Mouse (Mus musculus) lung, embryonic 14.5 days (tissue): ENCODE measurements at regions not wholly inside any gene's neighbourhood (a gene's known extent, or its start where the extent isn't known, plus 50 kb on each side); places are given as distances from the start of the nearest gene placed in this dataset.

Experiments used
- ATAC-seq: fragments of 200-750 bp; cut with Nextera tagmentation; 2 replicates; pipeline ENCODE4 v1.8.0; 2017; ENCODE audit warnings: mild to moderate bottlenecking, moderate TSS enrichment, moderate library complexity; ENCODE audit not compliant: insufficient read depth
- DNase-seq: peaks from one replicate; pipeline ENCODE4 v3.0.0-alpha.2; 2015
- H3K27ac ChIP-seq: fragments of 300-500 bp; sonication (generic); 2 replicates; pipeline ENCODE4 v1.5.1; 2014; ENCODE audit warnings: low read depth, mild to moderate bottlenecking, moderate library complexity
- H3K27me3 ChIP-seq: fragments of 300-500 bp; sonication (generic); 2 replicates; pipeline ENCODE4 v1.6.1; 2014; ENCODE audit warnings: low read length, control low read depth; ENCODE audit not compliant: insufficient read depth
- H3K36me3 ChIP-seq: fragments of 300-500 bp; sonication (generic); 2 replicates; pipeline ENCODE4 v1.6.1; 2014; ENCODE audit warnings: control low read depth; ENCODE audit not compliant: insufficient read depth
- H3K4me1 ChIP-seq: fragments of 300-500 bp; sonication (generic); 2 replicates; pipeline ENCODE4 v1.6.1; 2014; ENCODE audit warnings: antibody characterized with exemption, control low read depth; ENCODE audit not compliant: insufficient read depth
- H3K4me2 ChIP-seq: fragments of 300-500 bp; sonication (generic); 2 replicates; pipeline ENCODE4 v1.6.1; 2014; ENCODE audit warnings: mild to moderate bottlenecking
- H3K4me3 ChIP-seq: fragments of 300-500 bp; sonication (generic); 2 replicates; pipeline ENCODE4 v1.5.1; 2014; ENCODE audit warnings: low read depth, low read length
- H3K9ac ChIP-seq: fragments of 300-500 bp; sonication (generic); 2 replicates; pipeline ENCODE4 v1.6.1; 2014
- H3K9me3 ChIP-seq: fragments of 300-500 bp; sonication (generic); 2 replicates; pipeline ENCODE4 v1.6.1; 2016; ENCODE audit warnings: low read depth, low read length, control low read depth
- CTCF ChIP-seq: IDR thresholded peaks from 2 replicates; pipeline ENCODE4 v1.5.1; 2016; ENCODE audit warnings: antibody characterized with exemption, low read depth
- WGBS: fragments of 180-500 bp; shearing (Covaris S2); extraction: QIAGEN DNeasy Blood & Tissue Kit; methylation state at CpG from one replicate; pipeline ENCODE4 v1.1.7; 2014; 5-methylcytosine and 5-hydroxymethylcytosine counted together

DNA sequence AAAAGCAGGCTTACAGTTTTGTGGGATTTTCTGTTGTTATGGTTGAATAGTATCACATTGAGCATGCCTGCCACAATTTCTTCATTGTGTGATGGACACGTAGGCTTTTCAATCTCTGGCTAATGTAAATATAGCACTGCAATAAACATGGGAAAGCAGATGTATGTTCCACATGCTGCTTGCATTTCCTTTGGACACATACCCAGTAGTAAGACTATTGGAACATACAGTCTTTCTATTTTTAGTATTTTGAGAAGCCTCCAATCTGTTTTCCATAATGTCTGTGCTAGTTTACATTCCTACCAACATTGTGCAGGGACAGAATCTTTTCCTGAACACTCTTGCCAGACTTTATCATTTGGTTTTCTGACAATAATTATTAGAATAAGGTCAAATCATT is 1269.9 kb upstream of the A1bg start:
- Histone ChIP-seq H3K27ac (no peak overlapping the region), H3K9ac (no peak overlapping the region), H3K27me3 (no peaks in the 10 kb centered on the region), H3K4me1 (no peaks in the 10 kb centered on the region), H3K4me2 (no peak overlapping the region), H3K9me3 (no peaks in the 10 kb centered on the region), H3K4me3 (no peak overlapping the region), H3K36me3 (no peaks in the 10 kb centered on the region)
- WGBS = 65% methylated on average over 1 of the region's 1 CpGs
- no peak for ATAC-seq
- no peak for DNase-seq
- no peak for TF ChIP-seq CTCF

DNA sequence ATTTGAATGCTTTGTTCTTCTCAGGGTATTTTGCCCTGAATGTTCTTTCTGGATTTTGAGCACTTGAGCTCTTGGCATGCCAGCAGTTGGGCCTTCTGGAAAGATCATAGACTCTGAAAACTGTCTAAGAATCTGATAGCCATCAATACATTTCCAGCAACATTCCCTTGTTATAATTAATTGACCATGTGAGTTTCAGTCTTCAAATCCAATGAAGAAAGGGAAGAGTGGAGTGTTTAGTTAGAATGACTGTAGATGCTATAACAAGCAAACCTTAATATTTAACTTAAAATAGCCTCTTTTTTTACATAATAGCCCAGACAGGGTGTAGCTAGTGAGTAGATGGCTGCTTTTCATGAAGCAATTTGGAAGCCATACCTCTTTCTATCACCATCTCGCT is 1268.8 kb upstream of the A1bg start:
- H3K9ac ChIP-seq = no peak overlapping the region
- H3K27ac ChIP-seq = no peak overlapping the region
- 95% methylated on average over 1 of the region's 1 CpGs for WGBS
- no peak overlapping the region for H3K4me3 ChIP-seq
- no peaks in the 10 kb centered on the region for H3K9me3 ChIP-seq
- no peak for TF ChIP-seq CTCF
- no peaks in the 10 kb centered on the region for H3K4me1 ChIP-seq
- H3K4me2 ChIP-seq = no peak overlapping the region
- DNase-seq = no peak
- no peak for ATAC-seq
- no peaks in the 10 kb centered on the region for H3K36me3 ChIP-seq
- H3K27me3 ChIP-seq = no peaks in the 10 kb centered on the region

DNA sequence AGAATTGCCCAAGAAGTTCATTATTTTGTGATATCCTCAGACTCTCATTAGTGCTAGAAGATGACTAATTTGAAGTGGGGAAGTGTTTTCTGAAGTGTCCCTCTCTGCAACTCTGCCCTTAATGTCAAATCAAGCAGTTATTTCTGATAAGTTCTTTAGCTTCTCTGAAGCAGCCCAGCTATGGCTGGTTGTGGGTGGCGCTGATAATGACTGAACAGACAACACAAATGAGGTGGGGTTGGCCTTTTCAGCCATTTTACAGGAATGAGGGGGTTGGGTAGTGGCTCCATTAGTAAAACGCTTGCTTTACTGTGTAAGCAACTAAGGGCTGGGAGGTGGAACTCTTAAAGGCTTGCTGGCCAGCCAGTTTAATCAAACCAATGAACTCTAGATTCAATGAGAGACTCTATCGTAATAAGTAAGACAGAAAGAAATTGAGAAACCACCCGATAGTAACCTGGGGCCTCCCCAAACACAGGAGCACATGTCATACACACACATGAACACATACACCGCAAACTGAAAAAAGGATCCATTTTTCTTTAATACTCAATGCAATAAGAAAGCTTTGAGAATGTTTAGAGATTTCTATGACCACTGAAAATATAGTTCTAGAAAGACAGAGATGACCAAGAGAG is 1268.3 kb upstream of the A1bg start:
- no peak overlapping the region for H3K4me3 ChIP-seq
- no peak for ATAC-seq
- DNase-seq = no peak
- WGBS = 81% methylated on average over 5 of the region's 5 CpGs
- no peaks in the 10 kb centered on the region for H3K4me1 ChIP-seq
- H3K9me3 ChIP-seq = no peaks in the 10 kb centered on the region
- H3K36me3 ChIP-seq = no peaks in the 10 kb centered on the region
- H3K27ac ChIP-seq = no peak overlapping the region
- no peaks in the 10 kb centered on the region for H3K27me3 ChIP-seq
- no peak overlapping the region for H3K9ac ChIP-seq
- TF ChIP-seq CTCF = no peak
- H3K4me2 ChIP-seq = no peak overlapping the region

DNA sequence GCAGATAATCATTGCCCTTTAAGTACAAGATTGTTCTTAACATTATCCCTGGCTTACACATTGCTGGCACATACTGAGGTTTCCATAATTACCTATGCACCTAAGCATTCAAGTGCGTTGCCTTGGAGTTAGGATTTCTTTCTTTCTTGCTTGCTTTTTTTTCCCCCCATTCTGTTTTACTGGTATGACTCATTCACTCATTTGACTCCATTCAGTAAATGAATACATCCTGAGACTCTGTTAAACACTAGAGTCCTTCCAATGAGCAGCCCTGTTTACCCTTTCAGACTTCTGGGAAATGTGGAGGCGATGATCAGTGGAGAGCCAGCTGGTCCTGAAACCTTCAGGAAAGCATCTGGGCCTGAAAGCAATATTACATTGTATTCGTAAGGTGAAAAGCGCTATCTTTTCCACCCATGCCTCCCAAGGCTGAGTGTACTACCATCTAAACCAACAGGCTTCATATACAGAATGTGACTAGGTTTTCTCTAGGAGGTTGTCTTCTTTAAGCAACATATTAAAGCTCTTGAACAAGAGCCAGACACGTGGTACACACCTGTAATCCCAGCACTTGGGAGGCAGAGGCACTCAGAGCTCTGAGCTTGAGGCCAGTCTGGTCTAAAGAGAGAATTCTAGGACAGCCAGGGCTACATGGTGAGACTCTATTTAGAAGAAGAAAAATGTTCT is 1267.6 kb upstream of the A1bg start:
- H3K4me3 ChIP-seq = no peak overlapping the region
- no peak overlapping the region for H3K27ac ChIP-seq
- no peak overlapping the region for H3K9ac ChIP-seq
- peak; percentile 41; the same call in 1 of the 2 replicates for ATAC-seq
- no peak for TF ChIP-seq CTCF
- no peaks in the 10 kb centered on the region for H3K36me3 ChIP-seq
- H3K4me1 ChIP-seq = no peaks in the 10 kb centered on the region
- H3K9me3 ChIP-seq = no peaks in the 10 kb centered on the region
- H3K27me3 ChIP-seq = no peaks in the 10 kb centered on the region
- WGBS = 73% methylated on average over 5 of the region's 5 CpGs
- no peak overlapping the region for H3K4me2 ChIP-seq
- DNase-seq = no peak

DNA sequence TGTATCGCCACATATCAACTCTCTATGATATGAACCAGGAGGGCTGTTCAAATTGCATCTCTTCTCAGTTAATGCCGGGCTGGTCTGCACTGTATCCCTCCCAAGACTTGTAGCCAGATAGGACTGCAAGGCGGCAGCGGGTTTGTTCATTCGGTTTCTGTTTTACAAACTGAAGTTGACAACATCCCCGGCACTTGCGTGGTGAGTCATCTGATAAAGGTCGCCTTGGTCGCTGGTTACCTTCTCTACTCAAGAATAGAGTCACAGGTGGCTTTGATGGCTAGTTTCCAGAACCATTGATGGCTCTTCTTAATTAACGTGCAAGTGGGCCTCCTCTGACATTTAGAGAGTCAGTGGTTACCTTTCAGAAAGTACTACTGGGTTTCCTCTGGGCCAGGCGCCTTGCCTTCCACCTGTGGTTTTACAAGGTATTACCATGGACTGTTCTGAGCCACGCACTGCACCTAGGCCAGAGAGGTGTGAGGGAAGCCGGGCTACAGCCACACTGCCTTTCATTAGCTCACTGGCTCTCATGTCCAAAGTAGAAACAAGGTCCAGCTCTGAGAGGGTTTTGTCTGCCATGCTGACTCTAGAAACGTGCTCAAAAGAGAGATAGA is 1266.9 kb upstream of the A1bg start:
- ATAC-seq = no peak
- no peaks in the 10 kb centered on the region for H3K36me3 ChIP-seq
- H3K9ac ChIP-seq = no peak overlapping the region
- no peak overlapping the region for H3K4me2 ChIP-seq
- H3K4me3 ChIP-seq = no peak overlapping the region
- no peaks in the 10 kb centered on the region for H3K9me3 ChIP-seq
- H3K4me1 ChIP-seq = no peaks in the 10 kb centered on the region
- 87% methylated on average over 14 of the region's 14 CpGs for WGBS
- no peaks in the 10 kb centered on the region for H3K27me3 ChIP-seq
- no peak for DNase-seq
- no peak overlapping the region for H3K27ac ChIP-seq
- no peak for TF ChIP-seq CTCF

DNA sequence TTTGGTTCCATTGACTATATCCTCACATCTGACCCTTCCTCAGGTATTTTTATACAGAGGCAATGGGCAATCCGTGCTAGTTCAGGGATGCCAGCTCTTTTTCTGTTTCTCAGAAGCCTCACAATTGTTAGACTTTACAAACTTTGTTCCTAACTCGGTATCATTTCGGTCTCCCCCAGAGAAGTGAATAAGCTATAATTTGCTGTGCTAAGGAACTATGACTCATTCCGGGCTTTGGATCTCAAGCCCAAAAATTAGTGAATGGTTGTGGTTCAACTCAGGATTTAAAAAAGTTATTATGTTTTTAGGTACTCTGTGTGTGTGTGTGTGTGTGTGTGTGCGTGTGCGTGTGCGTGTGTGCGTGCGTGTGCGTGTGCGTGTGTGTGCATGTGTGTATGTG is 1263.7 kb upstream of the A1bg start:
- no peak overlapping the region for H3K9ac ChIP-seq
- no peak overlapping the region for H3K27ac ChIP-seq
- no peak for ATAC-seq
- H3K4me3 ChIP-seq = no peak overlapping the region
- DNase-seq = no peak
- H3K4me2 ChIP-seq = no peak overlapping the region
- no peaks in the 10 kb centered on the region for H3K27me3 ChIP-seq
- no peak for TF ChIP-seq CTCF
- WGBS = 84% methylated on average over 11 of the region's 11 CpGs
- H3K9me3 ChIP-seq = no peaks in the 10 kb centered on the region
- H3K36me3 ChIP-seq = no peaks in the 10 kb centered on the region; the same call in 1 of the 2 replicates
- no peaks in the 10 kb centered on the region for H3K4me1 ChIP-seq

DNA sequence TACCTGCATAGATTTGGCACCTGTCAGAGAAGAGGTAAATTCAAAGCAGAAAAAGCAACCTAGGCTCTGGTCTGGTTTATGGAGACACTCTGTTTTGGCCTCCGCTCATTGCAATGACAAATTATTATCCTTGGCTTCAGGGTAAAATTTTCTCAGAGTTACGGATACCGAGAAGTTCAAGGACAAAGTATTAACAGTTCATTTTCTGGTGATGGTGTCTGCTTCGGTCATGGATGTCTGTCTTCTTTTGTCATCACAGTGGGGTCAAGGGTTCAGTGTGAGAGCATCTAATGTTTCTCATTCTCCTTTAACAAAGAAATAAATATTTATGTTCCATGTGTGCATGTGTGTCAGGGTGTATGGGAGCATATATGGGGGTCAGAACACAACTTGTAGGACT is 1261.0 kb upstream of the A1bg start:
- no peak overlapping the region for H3K27ac ChIP-seq
- DNase-seq (no peak), ATAC-seq (no peak)
- H3K4me3 ChIP-seq = no peak overlapping the region
- no peaks in the 10 kb centered on the region; the same call in 1 of the 2 replicates for H3K36me3 ChIP-seq
- no peaks in the 10 kb centered on the region for H3K4me1 ChIP-seq
- H3K27me3 ChIP-seq = no peaks in the 10 kb centered on the region
- no peaks in the 10 kb centered on the region for H3K9me3 ChIP-seq
- no peak overlapping the region for H3K4me2 ChIP-seq
- no peak overlapping the region for H3K9ac ChIP-seq
- no peak for TF ChIP-seq CTCF
- 85% methylated on average over 4 of the region's 4 CpGs for WGBS
